Mouse (Mus musculus) urinary bladder, postnatal 25 days (tissue): ENCODE results near the gene Gm8237.
"Not testable (repeated sequence)": the region's sequence is repeated elsewhere in the genome, so short reads cannot be mapped to it uniquely, and the experiment has no call there.

ENCODE experiments used
- DNase-seq: peaks from one replicate; pipeline ENCODE4 v3.0.0; 2022; ENCODE audit warnings: low spot score

Gene Gm8237

GRCm38 (mm10) chr14:5880241-5880640 is at the start of gene Gm8237:
Gene Gm8237 (minus strand): TSS chr14:5880382.
- not testable (repeated sequence) for DNase-seq

GRCm38 (mm10) chr14:5923276-5923675 is 43.1 kb upstream of the Gm8237 start:
- not testable (repeated sequence) for DNase-seq

DNA sequence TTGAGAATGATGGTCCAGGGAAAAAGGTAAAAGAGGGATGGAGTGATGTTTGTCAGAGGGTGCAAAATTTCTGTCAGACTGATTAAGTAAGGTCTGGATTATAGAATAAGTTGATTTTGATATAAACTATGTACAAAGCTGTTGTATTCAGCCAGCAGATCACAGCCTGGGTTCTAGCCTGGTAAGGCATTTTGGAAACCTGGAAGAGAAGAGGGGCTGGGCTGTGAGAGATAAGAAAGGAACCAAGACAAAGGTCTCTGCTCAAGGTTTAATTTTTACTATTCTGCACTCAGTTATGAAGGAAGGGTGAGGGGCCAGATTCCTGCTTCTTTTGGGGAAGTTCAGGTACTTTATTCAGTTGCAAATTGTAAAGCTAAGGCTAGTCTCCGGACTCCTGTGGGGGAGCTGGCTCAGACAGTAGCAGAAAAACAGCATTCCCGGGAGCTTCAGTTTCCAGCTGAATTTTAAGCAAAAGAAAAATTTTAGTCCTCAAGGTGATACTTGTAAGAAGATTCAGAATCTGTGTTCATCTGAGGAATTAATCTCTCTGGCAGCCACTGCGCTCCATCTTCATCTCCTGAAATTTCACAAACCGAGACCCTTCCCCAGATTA is 38.3 kb upstream of the Gm8237 start:
- DNase-seq = peak; percentile 3

- not testable (repeated sequence) for DNase-seq
These were observed 33.5 kb upstream of the Gm8237 start for GRCm38 (mm10) chr14:5913701-5914100.

GRCm38 (mm10) chr14:5879791-5880190 is 391 bp downstream of the Gm8237 start:
- DNase-seq = peak; percentile 2

- DNase-seq = peak; percentile 8
These were observed 1.0 kb downstream of the Gm8237 start for GRCm38 (mm10) chr14:5879136-5879535.

DNA sequence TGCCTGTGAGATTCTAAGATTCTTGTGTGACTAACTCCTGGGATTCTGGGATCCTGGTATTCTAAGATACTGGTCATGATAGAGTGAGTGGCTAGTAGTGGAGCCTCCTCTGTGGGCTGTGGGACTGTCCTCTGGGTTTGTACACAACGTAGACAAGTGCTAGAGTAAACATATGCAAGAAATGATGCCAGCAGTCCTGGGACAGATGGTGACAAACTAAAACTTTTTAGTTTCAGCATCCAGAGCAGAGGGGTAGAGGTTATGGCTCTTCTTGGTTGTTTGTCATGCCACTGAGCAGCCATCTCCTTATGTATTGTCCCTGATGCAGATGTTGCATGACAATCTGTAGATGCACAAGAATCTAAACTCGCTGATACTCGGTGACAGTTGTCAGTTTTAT is 24.3 kb downstream of the Gm8237 start:
- not testable (repeated sequence) for DNase-seq

- not testable (repeated sequence) for DNase-seq
These were observed 50.0 kb downstream of the Gm8237 start, which contains the start of gene Gm3424 for GRCm38 (mm10) chr14:5830229-5830628. Gene Gm3424 (minus strand): TSS chr14:5830329.

DNA sequence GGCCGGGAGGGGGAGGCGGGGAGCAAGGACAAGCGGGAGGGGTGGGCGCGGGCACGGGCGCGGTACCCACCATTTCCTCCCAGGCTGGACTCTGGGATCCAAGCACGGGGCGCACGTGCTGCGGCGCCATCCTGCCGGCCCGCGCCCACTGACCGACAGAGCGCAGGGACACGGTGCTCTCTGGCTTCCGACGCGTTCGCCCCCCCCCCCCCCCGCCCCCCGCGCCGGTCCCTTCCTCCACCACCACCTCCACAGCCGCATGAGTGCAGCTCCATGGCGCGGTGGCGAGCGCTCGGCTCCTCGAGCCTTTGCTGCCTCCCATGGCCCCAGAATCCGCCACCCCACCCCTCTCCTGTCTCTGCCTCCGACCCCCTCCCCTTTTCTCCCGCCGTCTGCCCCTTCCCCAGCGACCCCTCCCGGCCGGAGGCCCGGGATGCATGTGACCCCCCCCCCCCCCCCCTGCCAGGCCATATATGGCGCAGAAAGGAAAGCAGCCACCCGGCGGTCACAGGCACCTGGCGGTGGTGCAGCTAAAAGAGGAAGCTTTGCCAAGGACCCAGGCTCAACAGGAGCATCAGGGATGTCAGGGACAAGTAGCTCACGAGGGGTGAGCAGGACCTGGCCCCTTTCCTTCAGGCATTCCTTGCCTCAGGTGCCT is 67.4 kb downstream of the Gm8237 start:
- not testable (repeated sequence) for DNase-seq
